Mouse (Mus musculus): ENCODE measurements at regions not wholly inside any gene's neighbourhood (a gene's known extent, or its start where the extent isn't known, plus 50 kb on each side); places are given as distances from the start of the nearest gene placed in this dataset.

DNA sequence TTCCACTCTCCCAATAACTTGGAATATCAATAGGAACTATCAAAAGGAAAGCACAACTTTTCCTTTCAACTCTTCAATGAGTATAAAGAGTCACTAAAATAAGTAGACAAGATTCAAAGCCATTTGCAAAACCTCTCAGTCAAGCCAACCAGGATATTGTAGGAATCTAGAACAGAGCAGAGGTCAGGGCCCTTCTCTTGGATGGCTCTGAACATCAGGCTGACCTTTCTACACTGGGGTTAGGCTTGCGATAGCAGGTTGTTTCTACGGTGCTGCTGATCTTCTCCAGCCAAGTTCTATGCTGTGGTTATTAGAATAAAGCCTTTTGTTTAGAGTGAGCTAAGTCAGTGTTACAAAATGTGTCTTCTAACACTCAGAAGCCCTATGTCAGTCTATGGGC, 658.6 kb downstream of the Ofcc1 start:
- DNase-seq (ENCODE audit: low read depth, low spot score) = no peak

DNA sequence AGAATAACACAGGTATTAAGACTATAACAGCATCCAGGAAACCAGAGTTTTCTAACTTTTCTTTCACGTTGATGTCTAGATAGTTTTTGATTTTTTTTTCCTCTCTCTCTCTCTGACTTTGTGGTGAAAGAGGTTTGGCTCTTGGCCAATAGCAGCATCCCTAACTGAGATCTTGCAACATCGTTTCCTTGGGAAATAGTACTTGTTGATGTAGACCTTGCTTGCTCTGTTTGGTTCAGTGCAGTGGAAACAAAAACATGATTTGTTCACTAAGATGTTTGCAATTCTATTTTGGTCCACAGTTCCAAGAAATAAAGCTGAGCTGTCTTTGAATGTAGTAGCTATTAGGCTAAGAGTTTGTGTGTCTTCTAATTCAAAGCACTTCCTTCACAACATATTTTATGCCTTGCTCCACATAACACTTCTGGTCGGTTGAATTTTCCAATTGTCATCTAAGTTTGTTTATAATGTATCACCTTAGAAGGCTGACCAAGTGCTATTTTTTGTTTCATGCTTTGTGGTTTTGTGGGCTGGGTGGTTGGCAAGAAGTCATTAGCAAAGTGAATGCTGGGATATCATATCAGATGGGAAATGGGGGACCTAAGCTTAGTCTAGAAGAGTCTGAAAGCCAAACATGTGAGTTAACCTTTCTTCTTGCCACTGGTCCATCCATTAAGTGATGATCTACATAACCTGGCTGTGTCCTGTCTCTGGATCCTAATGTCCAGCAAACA, 669.8 kb downstream of the Ofcc1 start:
- peak; percentile 35 for DNase-seq (ENCODE audit: low read depth, low spot score)

DNA sequence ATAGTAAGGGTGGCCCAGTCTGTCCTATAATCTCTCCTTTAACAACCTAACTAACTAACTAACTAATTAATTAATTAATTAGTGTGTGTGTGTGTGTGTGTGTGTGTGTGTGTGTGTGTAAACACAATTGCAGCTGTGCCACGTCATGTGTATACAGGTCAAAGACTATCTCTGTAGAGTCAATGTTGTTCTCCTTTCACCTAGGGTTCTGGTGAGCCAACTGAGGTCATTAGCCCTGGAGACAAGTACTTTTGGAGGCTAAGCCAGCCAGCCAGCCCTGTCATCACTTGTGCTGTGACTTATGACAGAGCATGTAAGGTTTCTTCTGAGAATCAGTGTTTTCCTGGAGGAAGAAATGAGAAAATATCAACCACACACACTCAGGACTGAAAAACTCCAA, 696.7 kb downstream of the Ofcc1 start:
- DNase-seq (ENCODE audit: low read depth, low spot score) = no peak

DNA sequence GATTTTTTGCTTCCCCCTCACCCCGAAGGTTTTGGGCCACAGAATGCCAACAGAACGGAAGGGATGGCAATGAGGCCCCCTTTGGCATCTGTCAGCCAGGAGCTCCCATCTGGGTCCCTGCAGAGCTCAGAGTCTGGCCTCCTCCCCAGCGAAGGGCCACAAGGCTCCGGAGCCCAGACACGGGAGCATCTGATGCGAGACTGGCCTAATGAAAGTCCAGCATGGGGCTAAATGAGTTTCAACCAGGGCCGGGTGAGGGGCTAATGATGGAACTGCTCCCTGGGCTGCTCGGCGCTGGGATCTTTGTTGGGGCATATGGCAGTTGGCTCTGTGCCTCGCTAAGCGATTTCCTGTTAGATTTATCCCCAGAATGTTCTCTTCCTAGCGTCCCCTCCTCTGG, 688.8 kb upstream of the Slc35b3 start:
- DNase-seq (ENCODE audit: low read depth, low spot score) = no peak

DNA sequence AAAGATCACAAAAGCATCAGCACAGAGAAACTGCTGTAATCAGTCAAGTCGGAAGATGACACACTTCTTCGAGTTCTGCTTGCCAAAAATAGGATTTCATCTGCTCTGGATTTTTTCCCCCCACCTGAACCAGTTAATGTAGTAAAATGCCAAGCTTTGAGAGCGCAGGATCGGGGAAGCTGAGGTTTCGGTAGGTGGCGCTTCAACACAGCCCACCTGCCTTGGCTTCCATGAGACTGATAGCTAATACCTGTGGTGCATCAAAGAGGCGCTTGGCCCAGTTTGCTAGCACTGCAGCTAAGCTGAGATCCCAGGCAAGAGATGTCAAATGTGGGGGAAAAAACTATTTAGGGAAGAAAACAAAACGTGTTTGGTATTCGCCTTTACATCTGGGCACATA, 686.7 kb upstream of the Slc35b3 start:
- DNase-seq (ENCODE audit: low read depth, low spot score) = peak; percentile 4

DNA sequence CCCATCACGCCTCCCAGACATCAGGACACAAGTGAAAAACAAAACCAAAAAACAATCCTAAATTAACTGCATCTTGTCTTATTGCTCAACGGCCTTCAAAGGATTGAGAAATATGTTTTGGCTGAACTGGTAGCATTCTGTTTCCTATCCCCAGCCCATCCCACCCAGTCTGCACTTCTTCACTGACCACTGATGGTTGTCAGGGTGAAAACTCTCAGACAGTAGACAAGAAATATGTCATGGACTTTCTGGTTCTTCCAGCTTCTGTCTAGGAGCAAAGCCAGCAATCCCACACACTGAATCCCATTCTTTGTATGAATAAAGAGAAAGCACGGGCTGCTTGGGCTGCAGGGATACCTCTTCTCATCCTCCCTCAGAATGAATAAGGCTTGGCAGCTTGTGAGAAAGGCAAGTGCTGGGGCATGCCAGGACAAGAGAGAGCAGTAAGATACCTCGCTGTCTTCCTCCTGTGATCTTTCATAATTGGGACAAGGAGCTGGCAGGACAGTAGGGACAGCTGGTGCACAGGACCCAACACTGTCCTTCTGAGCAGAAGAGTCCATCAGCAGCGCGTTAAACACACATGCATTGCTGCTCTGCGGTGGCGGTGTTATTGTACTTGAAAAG, 670.9 kb upstream of the Slc35b3 start:
- no peak for DNase-seq (ENCODE audit: low read depth, low spot score)

All from 3T3-L1 (cell line).